Mouse (Mus musculus): ENCODE results near the gene Mier3. TPM values are rescaled to one million over a fixed set of nuclear protein-coding genes. Genes with fewer than 3 reads are reported as not detected.
A peak's percentile ranks its signal among the peaks of the same experiment; 100 is the strongest.
"Not testable (repeated sequence)": the region's sequence is repeated elsewhere in the genome, so short reads cannot be mapped to it uniquely, and the experiment has no call there.

The Mier3 gene
- polyA plus RNA-seq, 1 experiment from 2014 or later = 11.7 TPM

GRCm38 (mm10) chr13:111685751-111686462, 5.1 kb downstream of the Mier3 start:
- Histone ChIP-seq H3K9ac (ENCODE audit: low read depth, low read length) (peak overlapping the region; percentile 99), H3K36me3 (ENCODE audit: control insufficient read depth, insufficient read depth, low read length) (no peaks in the 10 kb centered on the region), H3K9me3 (ENCODE audit: control insufficient read depth, low read length) (no peaks in the 10 kb centered on the region), H3K4me3 (ENCODE audit: low read length) (peak overlapping the region; percentile 95), H3K4me2 (ENCODE audit: low read depth, low read length) (peak overlapping the region; percentile 93), H3K4me1 (ENCODE audit: control insufficient read depth, insufficient read depth, low read length) (peaks cover 2% of the 10 kb centered on the region; the same call in 1 of the 2 replicates), H3K27me3 (replicated peaks; ENCODE audit: control insufficient read depth, insufficient read depth, low read length) (no peaks in the 10 kb centered on the region), H3K27ac (ENCODE audit: low read length) (peak overlapping the region; percentile 98)
- WGBS = under 1% methylated on average over 50 of the region's 86 CpGs
- ATAC-seq = peak; percentile 97

- peak overlapping the region; percentile 98 for H3K27ac ChIP-seq (ENCODE audit: low read length)
- no peaks in the 10 kb centered on the region for H3K9me3 ChIP-seq (ENCODE audit: control insufficient read depth, low read length)
- peak overlapping the region; percentile 99 for H3K9ac ChIP-seq (ENCODE audit: low read depth, low read length)
- WGBS = under 1% methylated on average over 58 of the region's 101 CpGs
- H3K27me3 ChIP-seq (replicated peaks; ENCODE audit: control insufficient read depth, insufficient read depth, low read length) = no peaks in the 10 kb centered on the region
- H3K4me1 ChIP-seq (ENCODE audit: control insufficient read depth, insufficient read depth, low read length) = peaks cover 2% of the 10 kb centered on the region; the same call in 1 of the 2 replicates
- peak overlapping the region; percentile 93 for H3K4me2 ChIP-seq (ENCODE audit: low read depth, low read length)
- H3K36me3 ChIP-seq (ENCODE audit: control insufficient read depth, insufficient read depth, low read length) = no peaks in the 10 kb centered on the region
- peak overlapping the region; percentile 95 for H3K4me3 ChIP-seq (ENCODE audit: low read length)
- ATAC-seq = peak; percentile 75
Measured at GRCm38 (mm10) chr13:111686522-111687284, 5.9 kb downstream of the Mier3 start.

- Histone ChIP-seq H3K9me3 (ENCODE audit: control insufficient read depth, low read length) (no peaks in the 10 kb centered on the region), H3K27me3 (replicated peaks; ENCODE audit: control insufficient read depth, insufficient read depth, low read length) (no peaks in the 10 kb centered on the region), H3K36me3 (ENCODE audit: control insufficient read depth, insufficient read depth, low read length) (no peaks in the 10 kb centered on the region), H3K4me3 (ENCODE audit: low read length) (peak overlapping the region; percentile 95), H3K9ac (ENCODE audit: low read depth, low read length) (peak overlapping the region; percentile 99), H3K4me2 (ENCODE audit: low read depth, low read length) (peak overlapping the region; percentile 93), H3K27ac (ENCODE audit: low read length) (peak overlapping the region; percentile 98), H3K4me1 (ENCODE audit: control insufficient read depth, insufficient read depth, low read length) (peaks cover 2% of the 10 kb centered on the region; the same call in 1 of the 2 replicates)
- ATAC-seq = peak; percentile 67
- under 1% methylated on average over 35 of the region's 35 CpGs for WGBS
Measured at GRCm38 (mm10) chr13:111687285-111687781, 6.6 kb downstream of the Mier3 start.

- Histone ChIP-seq H3K4me2 (ENCODE audit: low read depth, low read length) (no peak overlapping the region), H3K27me3 (replicated peaks; ENCODE audit: control insufficient read depth, insufficient read depth, low read length) (no peaks in the 10 kb centered on the region), H3K36me3 (ENCODE audit: control insufficient read depth, insufficient read depth, low read length) (peaks cover 27% of the 10 kb centered on the region), H3K4me1 (ENCODE audit: control insufficient read depth, insufficient read depth, low read length) (no peaks in the 10 kb centered on the region), H3K4me3 (ENCODE audit: low read length) (no peak overlapping the region), H3K9me3 (ENCODE audit: control insufficient read depth, low read length) (no peaks in the 10 kb centered on the region), H3K9ac (ENCODE audit: low read depth, low read length) (no peak overlapping the region), H3K27ac (ENCODE audit: low read length) (no peak overlapping the region)
- 93% methylated on average over 10 of the region's 10 CpGs for WGBS
- no peak for ATAC-seq
Measured at GRCm38 (mm10) chr13:111703396-111703795, 22.6 kb downstream of the Mier3 start.

- H3K4me2 ChIP-seq (ENCODE audit: low read depth, low read length); H3K4me3 ChIP-seq (ENCODE audit: low read length); H3K9me3 ChIP-seq (ENCODE audit: control insufficient read depth, low read length); H3K27me3 ChIP-seq (replicated peaks; ENCODE audit: control insufficient read depth, insufficient read depth, low read length); H3K27ac ChIP-seq (ENCODE audit: low read length); H3K4me1 ChIP-seq (ENCODE audit: control insufficient read depth, insufficient read depth, low read length); ATAC-seq; H3K9ac ChIP-seq (ENCODE audit: low read depth, low read length): not testable (repeated sequence)
- 86% methylated on average over 4 of the region's 4 CpGs for WGBS
- peaks cover 27% of the 10 kb centered on the region for H3K36me3 ChIP-seq (ENCODE audit: control insufficient read depth, insufficient read depth, low read length)
Measured at GRCm38 (mm10) chr13:111703952-111704351, 23.2 kb downstream of the Mier3 start.

GRCm38 (mm10) chr13:111710531-111710930, 29.8 kb downstream of the Mier3 start:
- ATAC-seq = no peak
- peaks cover 31% of the 10 kb centered on the region for H3K36me3 ChIP-seq (ENCODE audit: control insufficient read depth, insufficient read depth, low read length)
- 83% methylated on average over 4 of the region's 4 CpGs for WGBS

GRCm38 (mm10) chr13:111719726-111720125, 38.9 kb downstream of the Mier3 start:
- H3K4me1 ChIP-seq (ENCODE audit: control insufficient read depth, insufficient read depth, low read length) = peaks cover 5% of the 10 kb centered on the region; the same call in 1 of the 2 replicates
- H3K27me3 ChIP-seq (replicated peaks; ENCODE audit: control insufficient read depth, insufficient read depth, low read length) = no peaks in the 10 kb centered on the region
- no peak overlapping the region for H3K9ac ChIP-seq (ENCODE audit: low read depth, low read length)
- peaks cover 4% of the 10 kb centered on the region; the same call in 1 of the 2 replicates for H3K36me3 ChIP-seq (ENCODE audit: control insufficient read depth, insufficient read depth, low read length)
- WGBS = 58% methylated on average over 9 of the region's 9 CpGs
- H3K9me3 ChIP-seq (ENCODE audit: control insufficient read depth, low read length) = no peaks in the 10 kb centered on the region
- H3K27ac ChIP-seq (ENCODE audit: low read length) = no peak overlapping the region
- no peak overlapping the region for H3K4me3 ChIP-seq (ENCODE audit: low read length)
- no peak overlapping the region for H3K4me2 ChIP-seq (ENCODE audit: low read depth, low read length)
- ATAC-seq = no peak

More at GRCm38 (mm10) chr13:111710531-111710930, 29.8 kb downstream of the Mier3 start:
- Histone ChIP-seq H3K27me3 (replicated peaks; ENCODE audit: control insufficient read depth, insufficient read depth, low read length) (no peaks in the 10 kb centered on the region), H3K9ac (ENCODE audit: low read depth, low read length) (no peak overlapping the region), H3K4me2 (ENCODE audit: low read depth, low read length) (no peak overlapping the region), H3K4me1 (ENCODE audit: control insufficient read depth, insufficient read depth, low read length) (no peaks in the 10 kb centered on the region), H3K27ac (ENCODE audit: low read length) (no peak overlapping the region), H3K9me3 (ENCODE audit: control insufficient read depth, low read length) (no peaks in the 10 kb centered on the region), H3K4me3 (ENCODE audit: low read length) (no peak overlapping the region)

GRCm38 (mm10) chr13:111724811-111725164, 44.0 kb downstream of the Mier3 start:
- peak overlapping the region; percentile 59 for H3K4me2 ChIP-seq (ENCODE audit: low read depth, low read length)
- H3K27me3 ChIP-seq (replicated peaks; ENCODE audit: control insufficient read depth, insufficient read depth, low read length) = no peaks in the 10 kb centered on the region
- ATAC-seq = no peak
- peak overlapping the region; percentile 63 for H3K9ac ChIP-seq (ENCODE audit: low read depth, low read length)
- H3K9me3 ChIP-seq (ENCODE audit: control insufficient read depth, low read length) = peaks cover 4% of the 10 kb centered on the region; the same call in 1 of the 2 replicates
- H3K27ac ChIP-seq (ENCODE audit: low read length) = peak overlapping the region; percentile 74
- WGBS = under 1% methylated on average over 18 of the region's 18 CpGs
- H3K4me3 ChIP-seq (ENCODE audit: low read length) = peak overlapping the region; percentile 71
- H3K4me1 ChIP-seq (ENCODE audit: control insufficient read depth, insufficient read depth, low read length) = peaks cover 9% of the 10 kb centered on the region
- H3K36me3 ChIP-seq (ENCODE audit: control insufficient read depth, insufficient read depth, low read length) = no peaks in the 10 kb centered on the region

All from intestine, embryonic 16.5 days (tissue).